Mouse (Mus musculus) right cerebral cortex, postnatal 36 days (tissue): ENCODE measurements at regions not wholly inside any gene's neighbourhood (a gene's known extent, or its start where the extent isn't known, plus 50 kb on each side); places are given as distances from the start of the nearest gene placed in this dataset.
A peak's percentile ranks its signal among the peaks of the same experiment; 100 is the strongest.
"Not testable (repeated sequence)": the region's sequence is repeated elsewhere in the genome, so short reads cannot be mapped to it uniquely, and the experiment has no call there.

Source experiments
- DNase-seq, 2 experiments: peaks; one replicate each; pipeline ENCODE4 v3.0.0; 2022; ENCODE audit warnings: low spot score in 2 of 2, mixed read lengths in 1 of 2

- DNase-seq, result no peak
Measured at GRCm38 (mm10) chr9:91053065-91053793, 309.0 kb upstream of the Zic4 start.

- no peak for DNase-seq
Measured at GRCm38 (mm10) chr9:91059460-91059859, 302.8 kb upstream of the Zic4 start.

DNA sequence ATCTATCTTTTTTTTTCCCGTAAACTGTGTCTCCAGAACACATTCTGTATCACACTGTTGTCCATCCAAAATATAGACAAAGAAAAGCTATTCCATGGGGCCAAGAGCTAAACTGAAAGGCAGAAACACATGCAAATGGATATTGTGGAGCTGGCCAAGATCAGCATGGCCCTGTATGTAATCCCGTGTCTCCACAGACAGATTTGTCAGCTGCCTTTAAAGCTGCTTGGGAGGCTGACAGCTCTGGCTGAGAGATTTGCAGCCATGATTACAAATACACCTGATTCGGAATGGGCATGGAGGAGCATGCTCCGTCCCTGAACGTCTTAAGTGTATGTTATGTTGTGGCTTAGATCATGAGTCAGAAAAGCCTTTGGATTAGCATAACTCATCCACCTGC is 292.7 kb upstream of the Zic4 start:
- DNase-seq, result no peak

GRCm38 (mm10) chr9:91073366-91074174 is 288.6 kb upstream of the Zic4 start:
- peak in 1 of 2 experiments; percentile 7 for DNase-seq

GRCm38 (mm10) chr9:91074175-91074480 is 288.1 kb upstream of the Zic4 start:
- DNase-seq, result no peak

DNA sequence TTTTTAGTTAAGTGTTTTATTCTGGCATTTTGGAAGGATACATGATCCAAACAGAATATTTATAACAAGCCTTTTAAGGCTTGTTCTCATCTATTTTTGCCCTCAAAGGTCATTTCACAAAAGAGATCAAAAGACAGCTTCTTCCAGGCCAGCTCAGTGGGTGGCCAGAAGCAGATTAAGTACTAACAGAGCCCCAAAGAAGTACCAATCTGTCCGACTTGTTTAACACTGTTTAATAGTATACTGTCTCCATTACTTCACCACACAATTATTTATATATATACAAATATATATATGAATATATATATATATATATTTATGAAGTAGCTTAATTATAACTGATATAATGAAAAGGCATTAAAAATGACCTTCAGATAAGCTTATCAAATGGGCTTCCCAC is 284.7 kb upstream of the Zic4 start:
- no peak for DNase-seq

GRCm38 (mm10) chr9:91083791-91084190 is 278.4 kb upstream of the Zic4 start:
- DNase-seq, result no peak

DNA sequence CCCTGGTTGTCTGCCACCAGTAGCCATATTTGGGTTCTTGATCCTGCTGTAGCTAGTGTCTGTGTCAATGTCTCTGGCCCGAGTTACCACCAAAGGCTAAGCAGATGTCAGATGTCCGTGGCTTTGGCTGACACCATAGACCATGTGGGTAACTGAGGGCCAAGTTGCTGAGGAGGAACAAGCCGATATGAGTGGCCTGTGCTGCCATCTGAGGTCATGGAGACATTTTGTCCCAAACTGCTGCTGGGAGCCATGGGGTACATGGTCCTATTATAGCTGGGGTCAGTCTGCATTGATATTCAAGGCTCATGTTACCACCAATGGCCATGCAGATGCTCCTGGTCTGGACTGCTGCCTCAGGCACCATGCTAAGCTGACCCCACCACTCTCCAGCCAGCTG is 276.3 kb upstream of the Zic4 start:
- no peak for DNase-seq

- DNase-seq, result no peak
Measured at GRCm38 (mm10) chr9:91089348-91089747, 272.9 kb upstream of the Zic4 start.

DNA sequence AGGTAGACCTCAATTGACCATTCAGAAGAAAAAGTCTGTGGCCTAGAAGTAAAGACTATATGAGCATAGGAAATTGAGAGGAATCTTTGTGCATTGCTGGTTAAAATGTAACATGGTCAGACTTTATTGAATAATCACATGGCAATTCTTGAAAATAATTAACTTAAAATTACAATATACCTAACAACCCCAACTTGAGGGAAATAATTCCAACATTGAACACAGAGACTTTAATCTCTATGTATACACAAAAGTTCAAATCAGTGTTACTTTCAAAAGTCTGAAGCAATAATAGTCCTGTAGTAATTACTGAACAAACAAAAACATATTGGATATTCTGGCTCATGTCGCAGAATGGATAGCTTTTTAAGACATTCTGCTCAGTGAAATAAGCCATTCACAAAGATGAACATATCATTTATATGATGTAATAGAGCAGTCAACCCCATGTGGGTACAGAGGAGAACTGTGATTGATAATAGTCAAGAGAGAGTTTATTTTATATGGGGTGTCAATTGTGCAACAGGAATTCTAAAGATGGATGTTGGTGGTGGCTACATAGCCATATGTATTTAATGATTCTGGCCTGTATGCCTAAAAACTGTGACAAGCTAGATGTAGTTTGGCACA is 270.7 kb upstream of the Zic4 start:
- no peak for DNase-seq

GRCm38 (mm10) chr9:91101614-91102407 is 260.4 kb upstream of the Zic4 start:
- no peak for DNase-seq

- DNase-seq, result peak in 1 of 2 experiments; percentile 32
Measured at GRCm38 (mm10) chr9:91122441-91123035, 239.7 kb upstream of the Zic4 start.

GRCm38 (mm10) chr9:91123208-91123607 is 239.0 kb upstream of the Zic4 start:
- no peak for DNase-seq

GRCm38 (mm10) chr9:91126630-91127245 is 235.5 kb upstream of the Zic4 start:
- DNase-seq, result no peak

DNA sequence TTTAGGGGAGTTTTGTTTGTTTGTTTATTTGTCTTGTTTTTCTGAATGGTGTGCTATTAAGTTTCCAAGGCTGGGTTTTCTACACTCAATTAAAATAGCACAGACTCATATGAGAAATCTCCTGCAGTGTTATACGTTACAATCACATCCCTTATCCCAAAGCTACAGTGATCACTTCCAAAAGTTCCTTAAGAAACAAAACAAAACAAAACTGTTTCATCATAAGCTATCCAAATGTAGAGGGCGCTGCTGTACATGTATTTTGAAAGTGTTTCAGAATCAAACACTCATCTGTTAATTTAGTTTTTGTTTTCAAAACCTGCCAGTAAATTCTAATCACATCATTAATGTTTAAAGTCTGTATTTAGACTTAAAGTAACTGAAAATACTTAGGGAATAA is 233.7 kb upstream of the Zic4 start:
- DNase-seq, result not testable (repeated sequence)

DNA sequence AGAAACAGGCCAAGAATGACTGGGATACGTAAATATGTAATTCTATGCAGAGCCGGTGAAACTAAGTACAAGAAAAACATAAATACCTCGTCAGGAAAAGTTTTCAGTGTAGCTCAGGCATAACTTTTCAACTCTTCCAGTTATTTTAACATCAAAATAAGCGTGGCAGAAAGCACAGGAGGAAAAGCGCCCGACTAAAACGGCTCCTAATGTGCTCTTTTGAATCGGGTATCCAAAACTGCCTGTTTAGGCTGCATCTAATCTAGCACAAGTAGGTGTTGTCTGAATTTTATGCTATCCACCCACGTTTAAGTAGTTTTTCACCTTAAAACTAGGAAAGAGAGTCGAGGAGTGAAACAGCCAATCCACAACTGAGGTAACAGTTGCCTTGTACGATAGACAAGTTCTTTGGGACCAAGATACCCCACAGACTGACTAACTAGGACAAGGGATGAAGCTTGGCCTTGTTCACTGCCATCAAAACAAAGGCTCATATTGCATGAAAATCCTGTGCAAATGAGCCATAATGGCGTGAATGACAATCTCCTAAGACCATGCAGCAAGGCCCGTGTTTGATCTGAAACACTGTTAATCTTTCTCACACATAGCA is 232.0 kb upstream of the Zic4 start:
- no peak for DNase-seq

DNA sequence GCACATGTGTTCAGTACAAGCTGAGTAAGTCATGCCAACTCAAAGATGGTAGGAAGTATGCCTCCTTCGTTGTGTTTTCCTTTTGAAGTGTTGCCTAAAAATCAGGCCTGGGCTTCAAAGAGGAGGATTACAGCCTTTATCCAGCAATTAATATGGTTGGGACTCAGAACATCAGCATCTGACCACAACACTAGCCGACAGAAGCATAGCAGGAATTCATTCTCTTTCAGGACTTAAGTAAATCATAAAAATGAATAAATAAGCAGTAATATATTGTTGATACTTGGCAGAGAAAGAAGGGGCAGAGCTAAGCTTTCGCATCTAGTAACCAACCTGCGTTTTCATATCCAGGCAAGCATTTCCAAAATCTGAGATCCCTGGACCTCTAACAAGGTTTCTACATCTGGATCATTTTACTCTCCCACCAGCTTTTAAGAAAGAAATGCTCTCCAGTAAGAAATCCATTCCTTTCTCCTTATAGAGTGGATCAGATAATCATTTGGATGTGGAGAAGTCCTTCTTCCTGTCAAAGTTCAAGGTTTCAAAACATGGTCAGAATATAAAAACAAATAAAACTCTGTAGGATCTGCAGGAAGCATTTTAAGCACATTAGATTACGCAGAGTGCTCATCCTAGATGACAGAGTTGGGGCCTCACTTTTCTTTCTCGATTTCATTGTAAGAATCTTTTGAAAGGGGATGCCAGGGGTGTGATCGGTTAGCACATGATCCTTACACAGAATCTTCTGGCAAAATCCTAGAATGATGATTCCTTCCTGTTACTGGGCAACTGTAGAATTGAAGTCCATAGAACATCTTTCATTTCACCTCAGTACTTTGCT is 230.6 kb upstream of the Zic4 start:
- no peak for DNase-seq

GRCm38 (mm10) chr9:91132531-91132930 is 229.7 kb upstream of the Zic4 start:
- no peak for DNase-seq

GRCm38 (mm10) chr9:91133256-91133920 is 228.8 kb upstream of the Zic4 start:
- DNase-seq, result no peak
